Mouse (Mus musculus) stomach, postnatal 0 days (tissue): Measurements from ENCODE around the gene Rab11fip4. TPM values are rescaled to one million over a fixed set of nuclear protein-coding genes. Genes with fewer than 3 reads are reported as not detected.

Source experiments
- ATAC-seq: fragments of 200-750 bp; cut with Nextera tagmentation; 2 replicates; pipeline ENCODE4 v1.8.0; 2017; ENCODE audit not compliant: low FRiP score, low TSS enrichment
- DNase-seq: peaks from one replicate; pipeline ENCODE4 v3.0.0-alpha.2; 2016; ENCODE audit warnings: low spot score
- H3K27ac ChIP-seq: fragments of 300-500 bp; sonication (generic); replicated peaks from 2 replicates; pipeline ENCODE4 v1.5.1; 2014; ENCODE audit warnings: mild to moderate bottlenecking, control low read depth
- H3K27me3 ChIP-seq: fragments of 300-500 bp; sonication (generic); 2 replicates; pipeline ENCODE4 v1.6.1; 2014; ENCODE audit warnings: low read length; ENCODE audit not compliant: control insufficient read depth, insufficient read depth
- H3K36me3 ChIP-seq: fragments of 300-500 bp; sonication (generic); 2 replicates; pipeline ENCODE4 v1.6.1; 2014; ENCODE audit warnings: low read length, mixed read lengths; ENCODE audit not compliant: control insufficient read depth, insufficient read depth
- H3K4me1 ChIP-seq: fragments of 300-500 bp; sonication (generic); replicated peaks from 2 replicates; pipeline ENCODE4 v1.6.1; 2014; ENCODE audit warnings: antibody characterized with exemption; ENCODE audit not compliant: control insufficient read depth, insufficient read depth
- H3K4me2 ChIP-seq: fragments of 300-500 bp; sonication (generic); replicated peaks from 2 replicates; pipeline ENCODE4 v1.6.1; 2014; ENCODE audit warnings: low read depth, mild to moderate bottlenecking, control low read depth, moderate library complexity
- H3K4me3 ChIP-seq: fragments of 300-500 bp; sonication (generic); 2 replicates; pipeline ENCODE4 v1.5.1; 2014; ENCODE audit warnings: low read depth, low read length, control low read depth
- H3K9ac ChIP-seq: fragments of 300-500 bp; sonication (generic); 2 replicates; pipeline ENCODE4 v1.6.1; 2014; ENCODE audit warnings: mild to moderate bottlenecking, low read length, control low read depth, mixed read lengths
- H3K9me3 ChIP-seq: fragments of 300-500 bp; sonication (generic); 2 replicates; pipeline ENCODE4 v1.6.1; 2016; ENCODE audit warnings: low read length; ENCODE audit not compliant: control insufficient read depth
- CTCF ChIP-seq: IDR thresholded peaks from 2 replicates; pipeline ENCODE4 v1.5.1; 2016; ENCODE audit warnings: antibody characterized with exemption, low read depth, mild to moderate bottlenecking, moderate library complexity
- EP300 ChIP-seq: optimal IDR thresholded peaks from 2 replicates; pipeline ENCODE3; 2016; ENCODE audit warnings: antibody characterized with exemption
- WGBS: fragments of 180-500 bp; shearing (Covaris S2); extraction: QIAGEN DNeasy Blood & Tissue Kit; methylation state at CpG from one replicate; pipeline ENCODE4 v1.1.7; 2014; 5-methylcytosine and 5-hydroxymethylcytosine counted together
- polyA plus RNA-seq: library from polyadenylated mRNA; unstranded; fragments of >200 nt; fragmentation: Nextera tagmentation; extraction: Ambion mirVana; gene quantifications from 2 replicates; pipeline ENCODE4 v1.2.1, GENCODE M21; 2015

The Rab11fip4 gene
- polyA plus RNA-seq, 1 experiment from 2014 or later, result 0.98 TPM

- Histone ChIP-seq H3K27me3 (no peaks in the 10 kb centered on the region), H3K9ac (no peak overlapping the region), H3K9me3 (no peaks in the 10 kb centered on the region), H3K4me1 (no peaks in the 10 kb centered on the region), H3K36me3 (no peaks in the 10 kb centered on the region), H3K27ac (no peak overlapping the region), H3K4me3 (no peak overlapping the region), H3K4me2 (no peak overlapping the region)
- no peak for TF ChIP-seq EP300
- no peak for DNase-seq
- ATAC-seq, result no peak
- 80% methylated on average over 8 of the region's 8 CpGs for WGBS
Observed at GRCm38 (mm10) chr11:79633366-79633765, 42.4 kb downstream of the Rab11fip4 start.

- H3K36me3 ChIP-seq, result no peaks in the 10 kb centered on the region
- no peak overlapping the region for H3K4me2 ChIP-seq
- no peak overlapping the region for H3K4me3 ChIP-seq
- DNase-seq (no peak), ATAC-seq (no peak)
- H3K9me3 ChIP-seq, result no peaks in the 10 kb centered on the region
- no peaks in the 10 kb centered on the region for H3K4me1 ChIP-seq
- 79% methylated on average over 6 of the region's 6 CpGs for WGBS
- no peak overlapping the region for H3K9ac ChIP-seq
- H3K27ac ChIP-seq, result no peak overlapping the region
- no peaks in the 10 kb centered on the region for H3K27me3 ChIP-seq
- TF ChIP-seq EP300 (no peak), CTCF (peak; percentile 37)
Observed at GRCm38 (mm10) chr11:79635661-79636449, 44.8 kb downstream of the Rab11fip4 start.

DNA sequence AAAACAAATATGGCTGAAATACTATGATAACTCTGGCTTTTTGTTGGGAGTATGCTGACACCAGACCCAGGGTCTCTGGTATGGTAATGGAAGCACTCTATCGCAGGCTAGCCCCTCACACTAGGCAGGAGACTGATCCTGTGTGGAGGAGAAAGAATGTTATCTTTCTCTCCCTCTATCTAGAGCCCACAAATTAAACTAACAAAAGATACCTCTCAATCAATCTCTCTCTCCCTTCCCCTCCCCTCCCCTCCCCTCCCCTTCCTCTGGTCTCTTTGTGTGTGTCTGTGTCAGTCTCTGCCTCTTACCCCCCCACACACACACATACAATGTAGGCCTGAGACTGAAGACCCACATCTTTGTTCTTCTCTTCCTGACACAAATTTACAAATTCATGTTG lies 45.5 kb downstream of the Rab11fip4 start:
- no peaks in the 10 kb centered on the region for H3K9me3 ChIP-seq
- H3K4me3 ChIP-seq, result no peak overlapping the region
- no peaks in the 10 kb centered on the region for H3K27me3 ChIP-seq
- DNase-seq, result no peak
- no peaks in the 10 kb centered on the region for H3K4me1 ChIP-seq
- no peak for ATAC-seq
- no peaks in the 10 kb centered on the region for H3K36me3 ChIP-seq
- no peak overlapping the region for H3K4me2 ChIP-seq
- no peak overlapping the region for H3K9ac ChIP-seq
- no peak overlapping the region for H3K27ac ChIP-seq
- TF ChIP-seq CTCF (no peak), EP300 (no peak)
- WGBS, result 83% methylated on average over 1 of the region's 1 CpGs

DNA sequence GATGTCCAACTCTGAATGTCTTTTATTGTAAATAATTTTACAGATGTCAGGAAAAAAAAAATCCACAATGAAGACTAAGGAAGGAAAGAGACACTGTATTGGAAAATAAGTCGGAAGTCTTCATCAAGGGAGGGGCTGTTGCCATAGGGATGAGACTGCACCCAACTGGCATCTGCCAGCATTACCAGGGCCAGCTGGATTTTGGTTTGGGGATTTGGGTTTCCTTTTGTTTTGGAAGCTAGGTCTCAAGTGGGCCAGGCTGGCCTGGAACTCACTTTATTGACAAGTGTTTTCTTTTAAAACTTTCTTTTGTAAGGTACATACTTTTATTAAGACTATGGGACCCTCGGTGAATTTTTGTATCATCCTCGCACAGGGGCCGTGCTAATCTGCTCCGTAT lies 47.7 kb downstream of the Rab11fip4 start:
- DNase-seq, result no peak
- no peak for ATAC-seq
- H3K4me2 ChIP-seq, result no peak overlapping the region
- H3K4me3 ChIP-seq, result no peak overlapping the region
- H3K36me3 ChIP-seq, result no peaks in the 10 kb centered on the region
- H3K9me3 ChIP-seq, result no peaks in the 10 kb centered on the region
- TF ChIP-seq EP300, result no peak
- TF ChIP-seq CTCF, result no peak
- no peaks in the 10 kb centered on the region for H3K4me1 ChIP-seq
- H3K27me3 ChIP-seq, result no peaks in the 10 kb centered on the region
- no peak overlapping the region for H3K27ac ChIP-seq
- 85% methylated on average over 5 of the region's 5 CpGs for WGBS
- H3K9ac ChIP-seq, result no peak overlapping the region

DNA sequence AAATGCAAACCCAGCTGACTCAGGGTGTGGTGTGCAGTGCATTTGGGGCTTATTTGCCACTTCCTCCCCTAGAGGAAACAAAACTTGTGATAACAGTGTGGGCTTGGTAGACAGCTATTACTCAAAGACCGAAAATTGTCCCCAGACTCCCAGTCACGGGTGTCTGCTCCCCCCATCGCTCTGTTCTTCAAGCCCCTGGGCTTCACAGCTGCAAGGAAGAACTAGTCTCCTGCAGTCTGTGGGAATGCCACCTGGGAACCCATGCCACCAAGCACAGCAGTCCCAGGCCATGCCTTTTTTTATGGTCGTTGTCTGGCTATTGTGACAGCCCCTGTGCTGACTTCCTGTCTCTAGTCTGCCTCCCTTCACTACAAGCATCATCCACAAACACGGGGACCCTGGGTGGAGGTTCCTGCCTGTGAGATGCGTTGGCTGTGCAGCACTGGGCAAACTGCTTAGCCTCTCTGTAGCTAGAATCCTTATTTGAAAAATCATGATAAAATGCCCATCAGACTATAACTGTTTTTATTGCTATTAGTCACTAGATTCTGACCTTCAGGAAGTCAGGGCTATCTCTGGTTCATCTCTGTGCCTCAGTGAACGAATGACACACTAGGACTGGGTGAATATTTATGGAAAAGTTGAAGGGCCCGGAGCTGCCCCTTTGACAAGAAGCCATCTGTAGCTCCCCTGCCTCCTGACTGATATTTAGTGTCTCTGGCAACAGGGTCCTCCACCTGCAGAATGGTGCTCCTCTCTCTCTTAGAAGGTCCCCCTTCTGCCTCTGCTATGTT lies 50.1 kb downstream of the Rab11fip4 start:
- no peak overlapping the region for H3K9ac ChIP-seq
- H3K27me3 ChIP-seq, result no peaks in the 10 kb centered on the region
- no peaks in the 10 kb centered on the region for H3K9me3 ChIP-seq
- H3K4me1 ChIP-seq, result no peaks in the 10 kb centered on the region
- DNase-seq, result no peak
- no peak overlapping the region for H3K27ac ChIP-seq
- WGBS, result 48% methylated on average over 8 of the region's 8 CpGs
- no peak for ATAC-seq
- no peak overlapping the region for H3K4me3 ChIP-seq
- no peak overlapping the region for H3K4me2 ChIP-seq
- H3K36me3 ChIP-seq, result no peaks in the 10 kb centered on the region
- TF ChIP-seq EP300, result no peak

- H3K9ac ChIP-seq, result no peak overlapping the region
- no peak for ATAC-seq
- H3K4me2 ChIP-seq, result no peak overlapping the region
- DNase-seq, result no peak
- no peak overlapping the region for H3K4me3 ChIP-seq
- no peaks in the 10 kb centered on the region for H3K9me3 ChIP-seq
- H3K27ac ChIP-seq, result no peak overlapping the region
- H3K27me3 ChIP-seq, result no peaks in the 10 kb centered on the region
- 68% methylated on average over 9 of the region's 9 CpGs for WGBS
- TF ChIP-seq CTCF (no peak), EP300 (no peak)
- no peaks in the 10 kb centered on the region for H3K36me3 ChIP-seq
- no peaks in the 10 kb centered on the region for H3K4me1 ChIP-seq
Observed at GRCm38 (mm10) chr11:79643730-79644129, 52.7 kb downstream of the Rab11fip4 start.
